Mouse (Mus musculus) thymus, adult 2 months (tissue): ENCODE data around the gene Lingo2.

ENCODE experiments used
- CTCF ChIP-seq: fragments of 200-500 bp; IDR thresholded peaks from 2 replicates; pipeline ENCODE4 v1.5.1; 2012; ENCODE audit warnings: mild to moderate bottlenecking, control low read depth, low read length, moderate library complexity, borderline replicate concordance; ENCODE audit not compliant: control insufficient read depth, poor library complexity, insufficient read depth; ENCODE audit errors: extremely low read depth
- POLR2A ChIP-seq: fragments of 200-500 bp; IDR thresholded peaks from 2 replicates; pipeline ENCODE4 v1.6.1; 2012; ENCODE audit warnings: mild to moderate bottlenecking, low read length, control low read depth, moderate library complexity; ENCODE audit not compliant: control insufficient read depth, poor library complexity, insufficient read depth; ENCODE audit errors: extremely low read depth

- TF ChIP-seq POLR2A: no peak
- TF ChIP-seq CTCF: no peak
Observed at GRCm38 (mm10) chr4:36951150-36951954, at the start of gene Lingo2.
